Mouse (Mus musculus): ENCODE measurements around the gene Arv1. TPM values are rescaled to one million over a fixed set of nuclear protein-coding genes. Genes with fewer than 3 reads are reported as not detected.

Gene Arv1
- polyA plus RNA-seq, 1 experiment from 2014 or later, result 15.0 TPM

DNA sequence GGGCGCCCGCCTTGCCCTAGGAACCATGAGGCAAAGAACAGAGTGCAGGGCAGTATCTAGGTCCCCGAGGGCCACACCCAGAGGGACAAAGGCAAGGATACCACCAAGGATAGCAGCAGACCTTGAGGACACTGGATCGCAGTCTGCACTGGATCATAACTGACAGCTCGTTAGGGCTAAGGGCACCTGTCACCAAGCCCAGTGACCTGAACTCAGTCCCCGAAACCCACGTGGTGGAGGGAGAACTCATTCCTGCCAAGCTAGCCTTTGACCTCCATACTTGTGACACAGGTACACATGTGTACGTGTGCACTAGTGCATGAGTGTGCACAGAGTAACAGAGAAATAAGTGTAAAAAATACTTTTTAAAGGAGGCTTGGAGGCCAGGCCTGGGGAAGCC is 6.2 kb upstream of the Arv1 start:
- Histone ChIP-seq H3K27ac (ENCODE audit: low read length) (no peak overlapping the region), H3K4me3 (ENCODE audit: low read depth, low read length) (no peak overlapping the region), H3K27me3 (replicated peaks; ENCODE audit: insufficient read depth, low read length) (no peaks in the 10 kb centered on the region), H3K9me3 (ENCODE audit: low read length) (no peaks in the 10 kb centered on the region), H3K9ac (replicated peaks; ENCODE audit: low read depth) (no peak overlapping the region), H3K36me3 (ENCODE audit: insufficient read depth, low read length) (peaks cover 9% of the 10 kb centered on the region; the same call in 1 of the 2 replicates), H3K4me2 (replicated peaks; ENCODE audit: low read depth, low read length) (no peak overlapping the region), H3K4me1 (ENCODE audit: insufficient read depth, low read depth, low read length) (0 out of 2 replicates have a peak, but pooled peaks cover 3% of the 10 kb centered on the region)
- WGBS, result 80% methylated on average over 8 of the region's 8 CpGs
- TF ChIP-seq EP300 (IDR thresholded peaks at IDR 0.05), result no peak
- no peak for TF ChIP-seq CTCF (IDR thresholded peaks at IDR 0.05)
- DNase-seq (ENCODE audit: low spot score), result no peak
- ATAC-seq, result no peak

DNA sequence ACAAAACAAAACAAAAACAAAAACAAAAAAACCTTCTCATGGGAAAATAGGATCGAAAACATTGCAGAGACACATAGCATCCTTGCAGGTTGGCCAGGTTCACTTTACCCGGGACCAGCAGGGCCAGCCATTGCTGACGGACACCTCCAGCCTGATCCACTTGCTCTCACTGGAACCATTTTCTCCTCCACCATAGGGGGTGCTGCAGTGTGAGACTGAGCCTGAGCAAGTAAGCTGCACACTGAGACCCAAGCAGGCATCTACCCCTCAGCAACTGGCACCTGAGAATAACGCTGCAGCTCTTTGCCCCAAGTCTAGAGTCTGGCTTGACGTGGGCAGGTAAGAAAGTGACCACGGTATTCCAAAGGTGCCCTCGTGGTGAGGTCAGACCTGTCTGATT is 1.8 kb upstream of the Arv1 start:
- H3K36me3 ChIP-seq (ENCODE audit: insufficient read depth, low read length), result no peaks in the 10 kb centered on the region
- H3K9me3 ChIP-seq (ENCODE audit: low read length), result no peaks in the 10 kb centered on the region
- 77% methylated on average over 7 of the region's 7 CpGs for WGBS
- DNase-seq (ENCODE audit: low spot score), result no peak
- no peak overlapping the region for H3K9ac ChIP-seq (replicated peaks; ENCODE audit: low read depth)
- H3K4me1 ChIP-seq (ENCODE audit: insufficient read depth, low read depth, low read length), result peaks cover 14% of the 10 kb centered on the region; the same call in 1 of the 2 replicates
- H3K4me2 ChIP-seq (replicated peaks; ENCODE audit: low read depth, low read length), result no peak overlapping the region
- H3K27ac ChIP-seq (ENCODE audit: low read length), result no peak overlapping the region
- no peaks in the 10 kb centered on the region for H3K27me3 ChIP-seq (replicated peaks; ENCODE audit: insufficient read depth, low read length)
- H3K4me3 ChIP-seq (ENCODE audit: low read depth, low read length), result no peak overlapping the region
- TF ChIP-seq CTCF (IDR thresholded peaks at IDR 0.05) (peak; percentile 36), EP300 (IDR thresholded peaks at IDR 0.05) (no peak)
- ATAC-seq, result no peak

DNA sequence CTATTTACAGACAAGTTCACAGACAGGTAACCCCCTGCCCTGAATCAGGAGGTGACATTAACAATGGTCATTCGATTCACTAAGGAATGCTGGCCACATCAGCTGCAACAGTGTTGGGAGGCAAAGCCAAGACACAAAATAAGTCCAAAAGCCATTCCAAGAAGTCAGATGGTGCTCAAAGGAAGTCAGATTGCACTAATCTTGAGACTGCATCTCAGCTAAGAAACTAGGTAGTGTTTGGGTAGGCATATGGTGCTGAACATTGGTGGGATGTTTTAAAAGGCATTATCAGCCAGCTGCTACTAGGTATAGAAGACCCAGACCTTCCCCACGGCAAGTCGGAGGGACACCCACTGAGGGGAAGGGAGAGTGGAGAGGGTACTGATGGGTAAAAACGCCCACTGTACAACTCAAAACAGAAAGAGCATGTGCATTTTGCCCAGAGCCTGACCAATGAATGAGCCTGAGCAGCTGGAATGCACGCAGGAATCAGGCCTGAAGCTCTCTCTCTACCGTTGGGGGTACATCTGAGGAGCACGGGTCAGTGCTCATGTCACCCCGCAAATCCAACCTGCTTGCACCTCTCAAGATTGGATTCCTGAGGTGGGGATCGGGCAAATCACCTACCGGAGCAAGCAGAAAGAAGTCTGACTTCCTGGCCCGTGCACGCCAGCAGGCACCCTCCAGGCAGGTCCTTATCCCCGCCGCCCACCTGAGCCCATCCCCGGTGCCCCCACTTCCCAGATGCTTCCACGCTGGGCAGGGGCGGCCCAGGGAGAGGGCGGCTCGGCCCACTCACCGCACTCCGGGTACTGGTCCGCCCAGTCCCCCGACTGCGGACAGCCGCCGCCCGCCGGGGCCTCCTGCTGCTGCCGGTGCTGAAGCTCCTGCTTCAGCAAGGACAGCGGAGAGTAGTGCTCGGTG is 739 bp upstream of the Arv1 start:
- H3K36me3 ChIP-seq (ENCODE audit: insufficient read depth, low read length), result no peaks in the 10 kb centered on the region
- no peaks in the 10 kb centered on the region for H3K27me3 ChIP-seq (replicated peaks; ENCODE audit: insufficient read depth, low read length)
- DNase-seq (ENCODE audit: low spot score), result peak; percentile 6
- peak overlapping the region; percentile 62 for H3K9ac ChIP-seq (replicated peaks; ENCODE audit: low read depth)
- ATAC-seq, result peak; percentile 37; the same call in 1 of the 2 replicates
- TF ChIP-seq EP300 (IDR thresholded peaks at IDR 0.05), result no peak
- TF ChIP-seq CTCF (IDR thresholded peaks at IDR 0.05), result no peak
- H3K4me2 ChIP-seq (replicated peaks; ENCODE audit: low read depth, low read length), result peak overlapping the region; percentile 93
- peaks cover 14% of the 10 kb centered on the region; the same call in 1 of the 2 replicates for H3K4me1 ChIP-seq (ENCODE audit: insufficient read depth, low read depth, low read length)
- H3K27ac ChIP-seq (ENCODE audit: low read length), result 0 out of 2 replicates have a peak overlapping the region, but pooled peaks have one; percentile 32
- no peaks in the 10 kb centered on the region for H3K9me3 ChIP-seq (ENCODE audit: low read length)
- 5% methylated on average over 30 of the region's 31 CpGs for WGBS
- H3K4me3 ChIP-seq (ENCODE audit: low read depth, low read length), result peak overlapping the region; percentile 79

DNA sequence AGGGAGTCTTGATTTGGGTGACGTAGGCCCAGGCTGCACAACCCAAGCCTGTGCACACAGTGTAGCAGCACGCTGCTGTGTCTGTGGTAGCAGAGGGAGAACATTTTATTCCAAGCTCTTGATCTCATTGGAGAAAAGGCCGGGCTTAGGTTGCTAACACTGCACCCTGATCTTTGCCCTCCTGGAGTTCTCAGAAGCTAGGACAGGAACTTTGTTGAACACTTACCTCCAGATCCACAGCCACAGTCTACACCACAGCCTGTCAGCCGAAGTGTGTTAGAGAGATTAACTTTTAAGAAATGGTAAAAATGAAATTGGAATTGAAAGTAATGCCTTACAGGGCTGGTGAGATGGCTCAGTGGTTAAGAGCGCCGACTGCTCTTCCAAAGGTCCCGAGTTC is 2.4 kb downstream of the Arv1 start:
- WGBS, result 92% methylated on average over 7 of the region's 7 CpGs
- ATAC-seq (no peak), DNase-seq (ENCODE audit: low spot score) (no peak)
- H3K4me2 ChIP-seq (replicated peaks; ENCODE audit: low read depth, low read length), result no peak overlapping the region
- H3K4me1 ChIP-seq (ENCODE audit: insufficient read depth, low read depth, low read length), result peaks cover 14% of the 10 kb centered on the region; the same call in 1 of the 2 replicates
- no peak overlapping the region for H3K4me3 ChIP-seq (ENCODE audit: low read depth, low read length)
- no peaks in the 10 kb centered on the region for H3K9me3 ChIP-seq (ENCODE audit: low read length)
- no peak overlapping the region for H3K9ac ChIP-seq (replicated peaks; ENCODE audit: low read depth)
- H3K27ac ChIP-seq (ENCODE audit: low read length), result no peak overlapping the region
- no peaks in the 10 kb centered on the region for H3K27me3 ChIP-seq (replicated peaks; ENCODE audit: insufficient read depth, low read length)
- TF ChIP-seq CTCF (IDR thresholded peaks at IDR 0.05), result no peak
- no peak for TF ChIP-seq EP300 (IDR thresholded peaks at IDR 0.05)
- no peaks in the 10 kb centered on the region; the same call in 1 of the 2 replicates for H3K36me3 ChIP-seq (ENCODE audit: insufficient read depth, low read length)

DNA sequence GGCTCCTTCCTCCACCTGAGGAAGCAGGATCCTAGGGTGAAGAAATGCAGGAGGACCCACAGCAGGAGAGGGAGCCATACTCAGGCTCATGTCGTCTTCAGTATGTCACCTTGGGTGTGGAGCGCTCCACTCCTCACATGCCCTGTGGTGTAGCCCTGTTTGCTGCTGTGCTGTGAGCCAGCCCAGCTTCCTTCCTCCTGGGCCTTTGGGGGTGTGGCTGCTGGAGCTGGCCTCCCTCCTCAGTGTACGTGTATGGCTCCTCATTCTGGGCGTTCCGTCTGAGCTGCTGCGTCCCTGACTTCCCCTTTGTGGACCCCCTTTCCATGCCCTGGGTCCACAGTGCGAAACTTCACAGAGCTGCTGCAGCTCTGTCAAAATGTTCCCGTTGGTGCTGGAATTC is 10.9 kb downstream of the Arv1 start:
- peaks cover 28% of the 10 kb centered on the region for H3K36me3 ChIP-seq (ENCODE audit: insufficient read depth, low read length)
- 76% methylated on average over 8 of the region's 8 CpGs for WGBS
- no peak overlapping the region for H3K4me2 ChIP-seq (replicated peaks; ENCODE audit: low read depth, low read length)
- no peak overlapping the region for H3K4me3 ChIP-seq (ENCODE audit: low read depth, low read length)
- H3K27me3 ChIP-seq (replicated peaks; ENCODE audit: insufficient read depth, low read length), result no peaks in the 10 kb centered on the region
- ATAC-seq (no peak), DNase-seq (ENCODE audit: low spot score) (no peak)
- TF ChIP-seq EP300 (IDR thresholded peaks at IDR 0.05), result no peak
- TF ChIP-seq CTCF (IDR thresholded peaks at IDR 0.05), result no peak
- no peak overlapping the region for H3K9ac ChIP-seq (replicated peaks; ENCODE audit: low read depth)
- H3K27ac ChIP-seq (ENCODE audit: low read length), result no peak overlapping the region
- H3K9me3 ChIP-seq (ENCODE audit: low read length), result no peaks in the 10 kb centered on the region
- H3K4me1 ChIP-seq (ENCODE audit: insufficient read depth, low read depth, low read length), result no peaks in the 10 kb centered on the region

DNA sequence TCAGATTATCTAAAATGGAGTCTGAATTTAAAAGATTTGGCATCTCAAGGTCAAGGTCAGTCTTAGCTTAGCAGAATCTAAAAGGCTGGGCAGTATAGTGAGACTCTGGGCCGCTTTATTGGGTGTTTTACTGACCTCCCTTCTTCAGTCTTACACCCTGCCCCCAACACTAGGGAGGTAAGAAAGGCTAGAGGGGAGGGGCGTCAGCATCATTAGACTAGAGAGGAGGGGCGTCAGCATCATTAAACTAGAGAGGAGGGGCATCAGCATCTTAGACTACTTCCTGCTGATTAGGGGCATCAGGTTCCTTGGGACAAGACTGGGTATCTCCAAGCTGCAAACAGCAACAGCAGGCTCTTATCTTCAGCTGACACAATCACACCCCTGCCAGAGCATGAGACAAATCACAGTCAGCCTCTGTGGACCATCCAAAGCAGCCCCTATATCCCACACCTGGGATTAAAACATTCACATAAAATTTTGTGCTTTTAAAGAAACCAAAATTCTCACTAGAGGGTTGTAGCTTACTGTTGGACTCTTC is 13.5 kb downstream of the Arv1 start:
- Histone ChIP-seq H3K27ac (ENCODE audit: low read length) (no peak overlapping the region), H3K4me2 (replicated peaks; ENCODE audit: low read depth, low read length) (no peak overlapping the region), H3K27me3 (replicated peaks; ENCODE audit: insufficient read depth, low read length) (no peaks in the 10 kb centered on the region), H3K9me3 (ENCODE audit: low read length) (no peaks in the 10 kb centered on the region), H3K4me3 (ENCODE audit: low read depth, low read length) (no peak overlapping the region), H3K36me3 (ENCODE audit: insufficient read depth, low read length) (peaks cover 28% of the 10 kb centered on the region), H3K9ac (replicated peaks; ENCODE audit: low read depth) (no peak overlapping the region), H3K4me1 (ENCODE audit: insufficient read depth, low read depth, low read length) (no peaks in the 10 kb centered on the region)
- ATAC-seq (no peak), DNase-seq (ENCODE audit: low spot score) (no peak)
- 68% methylated on average over 3 of the region's 3 CpGs for WGBS
- TF ChIP-seq CTCF (IDR thresholded peaks at IDR 0.05) (no peak), EP300 (IDR thresholded peaks at IDR 0.05) (no peak)
